Mouse (Mus musculus) CD4-positive, CD25-positive, alpha-beta regulatory T cell, adult 4 months (primary cell): ENCODE measurements around the gene En1. TPM values are rescaled to one million over a fixed set of nuclear protein-coding genes. Genes with fewer than 3 reads are reported as not detected.

Experiments used
- ATAC-seq: one replicate; pipeline ENCODE4 v1.8.0; 2017
- polyA plus RNA-seq, 2 experiments: library from polyadenylated mRNA; unstranded; fragments of 100-300 nt; shearing (Covaris generic); gene quantifications; one replicate each; pipeline ENCODE4 v1.2.1; 2017

The En1 gene
- not detected for polyA plus RNA-seq

DNA sequence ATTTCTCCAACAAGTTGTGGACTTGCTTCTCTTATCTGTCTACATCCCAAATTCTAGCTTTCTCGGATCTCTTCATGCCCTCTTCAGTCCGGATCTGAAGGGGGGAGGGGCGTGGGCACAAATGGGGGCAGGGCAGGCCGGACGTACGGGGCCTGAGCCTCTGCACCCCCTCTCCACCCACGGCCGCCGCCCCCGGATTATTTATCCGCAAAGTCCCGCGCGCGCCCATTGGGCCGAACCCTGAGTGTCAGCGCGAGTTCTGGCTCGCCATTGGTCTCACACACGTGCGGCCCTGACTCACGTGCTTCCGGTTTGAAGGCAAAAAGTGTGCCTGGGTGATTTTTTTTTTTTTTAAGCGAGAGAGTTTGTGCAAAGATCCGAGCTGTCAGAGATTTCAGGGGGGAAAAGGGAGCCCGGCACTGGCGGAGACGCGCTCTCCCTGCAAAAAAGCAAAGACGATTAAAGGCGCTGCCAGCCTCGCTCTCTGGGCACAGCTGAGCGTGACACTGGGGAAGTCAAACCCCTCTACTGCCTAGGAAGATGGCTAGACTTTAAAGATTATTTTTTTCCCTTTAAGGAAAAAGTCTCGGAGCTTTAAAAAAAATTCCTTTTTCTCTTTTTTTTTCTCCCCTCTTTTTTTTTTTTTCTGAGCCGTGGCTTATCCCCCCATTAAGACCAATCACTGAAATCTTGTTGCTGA lies at the start of gene En1:
Gene En1, plus strand, starts transcription at position 388 of the 700 bp plus-strand sequence.
- ATAC-seq: no peak

DNA sequence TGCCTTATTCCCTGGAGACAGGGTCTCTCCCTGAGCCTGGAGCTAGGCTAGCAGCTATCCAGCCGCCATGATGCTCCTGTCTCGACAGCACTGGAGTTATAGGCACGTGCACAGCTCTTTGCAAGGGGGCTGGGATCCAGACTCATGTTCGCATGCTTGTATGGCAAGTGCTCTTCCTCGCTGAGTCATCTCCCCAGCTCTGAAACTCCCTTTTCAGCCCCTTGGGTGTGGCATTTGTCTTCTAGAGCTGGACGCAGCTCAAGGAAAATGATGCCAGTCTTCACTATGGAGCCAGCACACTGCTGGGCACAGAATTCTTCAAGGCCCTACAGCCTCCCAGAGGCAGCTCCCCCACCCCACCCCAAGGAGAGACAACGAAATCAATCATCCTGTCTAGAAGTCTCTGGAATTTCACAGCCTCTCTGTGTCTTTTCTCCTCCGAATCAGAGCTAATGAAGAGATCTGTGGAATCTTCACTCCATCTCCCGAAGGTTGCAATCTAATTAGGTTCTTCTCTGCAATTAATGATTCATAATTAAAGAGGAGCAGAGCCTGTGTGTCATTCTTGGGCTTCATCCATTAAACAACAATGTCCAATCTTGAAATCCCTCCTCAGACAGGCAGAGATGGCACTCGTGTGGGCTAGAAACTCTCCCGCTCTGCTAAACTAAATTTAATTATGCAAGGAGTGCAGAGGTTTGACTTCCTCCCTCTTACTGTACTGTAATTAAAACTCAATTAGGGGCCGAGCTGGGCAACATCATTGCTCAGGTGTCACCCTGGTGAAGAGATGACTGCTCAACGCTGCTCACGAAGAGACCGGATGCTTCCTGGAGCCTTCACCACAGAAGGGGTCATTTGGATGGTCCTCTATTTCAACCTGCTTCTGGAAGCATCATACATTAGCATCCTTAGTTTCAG lies 45.0 kb upstream of the En1 start:
- no peak for ATAC-seq

DNA sequence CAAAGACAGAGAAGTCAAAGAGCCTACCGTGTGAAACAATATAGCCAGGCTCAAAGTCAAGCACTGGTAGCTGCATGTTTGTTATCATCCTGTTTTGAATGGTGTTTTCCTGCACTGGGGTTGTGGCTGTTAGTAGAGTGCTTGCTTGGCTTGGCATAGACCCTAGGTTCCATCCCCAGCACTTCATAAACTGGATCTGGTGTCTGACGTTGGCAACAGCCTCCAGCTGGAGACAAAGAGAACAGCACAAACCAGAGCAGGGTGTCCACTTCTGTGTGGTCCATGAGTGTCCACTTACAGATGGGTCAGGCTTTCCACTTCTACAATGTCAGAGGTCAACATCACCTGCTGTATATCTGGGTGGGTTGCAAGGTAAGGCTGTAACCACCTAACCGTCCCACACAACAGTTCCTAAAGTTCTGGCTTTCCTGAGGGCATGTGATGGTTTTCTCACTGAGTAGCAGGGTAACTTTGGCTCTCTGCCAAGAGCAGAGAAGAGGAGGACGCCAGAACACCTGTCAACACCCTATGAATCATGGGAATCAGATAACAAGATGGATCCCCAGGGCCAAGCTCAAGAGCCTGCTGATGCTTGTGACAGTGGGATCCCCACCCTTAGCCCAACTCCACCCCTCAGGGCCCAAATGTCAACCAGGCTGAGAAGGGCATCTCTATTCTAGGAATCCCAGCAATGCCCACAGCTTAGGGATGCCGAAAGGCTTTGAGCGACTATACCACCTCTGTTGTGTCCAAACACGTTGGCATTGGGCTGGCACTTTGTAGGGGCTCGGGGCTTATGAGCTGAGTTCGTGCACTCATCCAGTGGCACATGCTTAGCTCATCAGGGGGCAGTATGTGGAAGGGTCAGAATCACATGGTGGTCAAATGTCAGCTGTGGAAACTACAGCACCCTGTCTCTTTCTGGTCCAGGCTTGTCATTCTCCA lies 43.6 kb upstream of the En1 start:
- ATAC-seq: no peak

DNA sequence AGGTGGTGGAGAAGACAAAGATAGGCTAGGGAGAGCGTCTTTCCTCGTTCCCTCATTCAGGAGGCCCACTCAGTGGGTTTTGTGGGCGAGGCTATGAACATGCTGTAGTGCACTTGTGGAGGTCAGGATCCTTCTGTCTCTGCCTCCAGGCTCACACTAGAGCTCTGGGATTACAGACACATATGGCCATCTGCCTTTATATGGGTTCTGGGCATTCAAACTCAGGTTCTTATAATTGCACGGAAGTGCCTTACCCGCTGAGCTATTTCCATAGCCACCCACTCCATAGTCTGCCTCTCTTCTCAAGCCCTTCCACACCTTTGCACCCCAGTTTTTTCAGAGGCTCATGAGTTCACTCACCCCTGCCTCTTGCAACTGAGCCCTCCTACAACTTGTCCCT lies 42.3 kb upstream of the En1 start:
- no peak for ATAC-seq

- ATAC-seq: no peak
Measured at GRCm38 (mm10) chr1:120581306-120581705, 20.9 kb upstream of the En1 start.

DNA sequence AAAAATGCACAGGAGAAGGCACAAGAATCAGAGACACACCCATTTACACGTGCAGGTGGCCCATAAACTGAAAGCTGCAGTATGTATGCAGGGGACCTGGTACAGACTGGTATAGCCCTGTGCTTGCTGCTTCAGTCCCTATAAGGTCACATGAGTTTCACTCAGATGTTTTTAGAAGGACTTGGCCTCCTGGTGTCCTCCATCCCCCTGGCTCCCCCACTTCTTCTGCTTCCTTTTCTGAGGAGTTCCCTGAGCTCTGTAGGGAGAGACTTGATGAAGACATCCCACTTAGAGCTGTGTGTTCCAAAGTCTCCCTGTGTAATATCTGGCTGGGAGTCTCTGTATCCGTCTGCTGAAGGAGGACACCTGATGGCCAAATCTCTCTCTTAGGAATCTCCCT lies 16.7 kb upstream of the En1 start:
- ATAC-seq: no peak

DNA sequence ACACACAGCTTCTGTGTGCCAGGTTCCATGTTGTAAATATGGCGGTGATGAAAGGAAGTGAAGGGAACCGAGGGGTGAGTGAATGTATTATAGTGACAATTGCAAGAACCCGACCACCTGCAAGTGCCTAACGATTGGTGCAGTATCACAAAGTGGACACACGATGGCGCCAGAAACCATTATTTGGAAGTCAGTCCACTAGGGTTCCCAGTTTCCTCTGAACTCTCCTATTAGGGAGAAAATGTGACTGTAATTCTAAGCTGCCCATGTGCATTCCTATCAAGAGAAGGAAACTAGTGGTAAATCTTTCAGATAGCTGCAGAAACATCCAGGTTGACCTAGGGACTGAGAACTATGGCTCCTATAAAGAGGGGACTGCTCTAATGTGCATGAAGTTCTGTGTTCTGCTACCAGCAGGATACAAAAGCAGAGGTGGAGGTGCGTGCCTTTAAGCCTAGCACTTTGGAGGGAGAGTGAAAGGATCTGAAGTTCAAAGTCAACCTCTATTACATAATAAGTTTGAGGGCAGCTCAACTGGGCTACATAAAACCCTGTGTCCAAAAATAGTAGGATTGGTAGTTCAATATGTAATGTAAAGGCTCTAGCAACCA lies 15.6 kb upstream of the En1 start:
- no peak for ATAC-seq

GRCm38 (mm10) chr1:120587431-120587830 lies 14.8 kb upstream of the En1 start:
- ATAC-seq: no peak

DNA sequence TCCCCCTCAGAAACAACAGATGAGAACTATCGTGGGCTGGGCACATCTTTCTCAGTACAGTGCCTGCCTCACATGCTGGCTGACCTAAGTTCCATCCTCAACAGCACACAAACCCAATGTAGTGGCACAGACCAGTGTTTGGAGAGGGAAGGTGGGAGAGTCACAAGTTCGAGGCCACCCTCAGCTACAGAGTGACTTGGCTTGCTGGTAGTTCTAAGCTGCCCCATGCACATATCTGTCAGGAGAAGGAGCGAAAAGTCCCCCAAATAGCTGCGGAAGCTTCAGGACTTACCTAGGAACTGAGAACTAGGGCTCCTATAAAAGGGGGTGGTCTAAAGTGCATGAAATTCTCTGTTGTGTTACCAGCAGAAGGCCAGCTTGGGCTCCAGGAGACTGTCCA lies 14.3 kb upstream of the En1 start:
- no peak for ATAC-seq

DNA sequence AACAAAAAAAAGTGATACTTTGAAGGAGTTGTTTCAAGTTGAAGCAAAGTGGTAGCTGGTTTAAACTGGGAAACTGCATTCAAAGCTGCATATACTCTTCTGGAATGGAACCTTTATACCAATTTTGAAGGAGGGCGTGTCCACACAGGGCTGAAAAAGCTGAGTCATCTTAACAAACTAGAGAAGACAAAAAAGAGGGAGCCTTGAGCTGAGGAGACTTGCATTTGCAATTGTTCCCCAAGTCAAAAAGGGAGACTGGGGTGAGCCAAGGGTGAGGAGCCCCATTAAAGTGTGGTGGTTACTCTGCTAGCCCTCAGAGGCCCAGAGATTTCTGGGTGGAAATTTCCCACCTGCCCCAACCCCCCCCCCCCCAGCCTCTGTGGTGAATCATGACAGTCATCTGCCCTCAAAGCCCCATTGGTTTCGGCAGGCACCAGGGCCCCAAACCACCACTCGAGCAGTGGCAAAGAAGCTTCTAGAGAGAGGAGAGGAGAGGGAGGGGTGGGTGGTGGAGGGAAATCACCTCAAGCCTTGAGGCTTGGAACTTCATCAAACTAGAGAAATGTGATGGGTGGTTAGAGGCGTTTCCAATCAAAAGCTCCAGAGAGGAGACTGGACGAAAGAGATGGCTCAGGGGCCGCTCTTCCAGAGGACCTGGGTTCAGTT lies 13.7 kb upstream of the En1 start:
- ATAC-seq: no peak

GRCm38 (mm10) chr1:120593236-120593919 lies 8.8 kb upstream of the En1 start:
- no peak for ATAC-seq

DNA sequence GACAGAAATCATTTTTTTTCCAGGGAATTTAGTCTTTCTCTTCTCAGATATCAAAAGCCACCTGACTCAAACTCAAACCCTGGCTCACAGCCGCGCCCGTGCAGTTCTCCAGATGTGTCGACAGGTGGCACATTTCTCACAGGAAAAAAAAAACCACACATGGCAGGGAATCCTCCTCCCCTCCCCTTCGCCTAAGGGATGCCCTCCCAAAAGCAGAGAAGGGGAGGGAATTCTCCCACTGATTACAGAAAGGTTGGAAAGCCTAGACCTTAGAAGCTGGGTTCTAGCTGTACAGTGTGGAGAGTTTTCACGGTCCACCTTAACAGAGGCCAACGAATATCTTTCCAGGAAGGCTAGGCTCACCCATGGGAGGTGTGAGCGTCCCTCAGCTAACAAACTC lies 7.6 kb upstream of the En1 start:
- ATAC-seq: no peak

GRCm38 (mm10) chr1:120595471-120596240 lies 6.6 kb upstream of the En1 start:
- ATAC-seq: no peak

- no peak for ATAC-seq
Measured at GRCm38 (mm10) chr1:120596319-120596718, 5.9 kb upstream of the En1 start.

DNA sequence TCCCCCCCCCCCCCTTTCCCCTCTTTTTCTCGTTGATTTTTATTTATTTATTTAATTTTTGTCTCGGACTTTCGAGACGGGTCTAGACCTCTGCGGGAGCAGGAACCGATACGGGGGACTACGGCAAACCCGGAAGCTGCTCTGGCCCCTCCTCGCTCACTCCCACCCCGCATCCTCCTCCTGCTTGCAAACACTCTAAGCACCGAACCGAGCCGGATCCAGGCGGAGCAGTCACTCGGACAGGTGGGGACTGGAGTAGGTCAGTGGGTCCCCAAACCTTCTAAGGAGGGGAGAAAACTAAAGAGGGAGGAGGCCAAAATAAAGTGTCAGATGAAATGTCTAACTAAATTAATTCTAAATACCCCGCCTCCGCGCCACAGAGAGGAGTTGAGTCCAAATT lies 5.4 kb upstream of the En1 start:
- no peak for ATAC-seq

GRCm38 (mm10) chr1:120597271-120597670 lies 4.9 kb upstream of the En1 start:
- no peak for ATAC-seq

- ATAC-seq: no peak
Measured at GRCm38 (mm10) chr1:120598196-120598940, 3.9 kb upstream of the En1 start.

DNA sequence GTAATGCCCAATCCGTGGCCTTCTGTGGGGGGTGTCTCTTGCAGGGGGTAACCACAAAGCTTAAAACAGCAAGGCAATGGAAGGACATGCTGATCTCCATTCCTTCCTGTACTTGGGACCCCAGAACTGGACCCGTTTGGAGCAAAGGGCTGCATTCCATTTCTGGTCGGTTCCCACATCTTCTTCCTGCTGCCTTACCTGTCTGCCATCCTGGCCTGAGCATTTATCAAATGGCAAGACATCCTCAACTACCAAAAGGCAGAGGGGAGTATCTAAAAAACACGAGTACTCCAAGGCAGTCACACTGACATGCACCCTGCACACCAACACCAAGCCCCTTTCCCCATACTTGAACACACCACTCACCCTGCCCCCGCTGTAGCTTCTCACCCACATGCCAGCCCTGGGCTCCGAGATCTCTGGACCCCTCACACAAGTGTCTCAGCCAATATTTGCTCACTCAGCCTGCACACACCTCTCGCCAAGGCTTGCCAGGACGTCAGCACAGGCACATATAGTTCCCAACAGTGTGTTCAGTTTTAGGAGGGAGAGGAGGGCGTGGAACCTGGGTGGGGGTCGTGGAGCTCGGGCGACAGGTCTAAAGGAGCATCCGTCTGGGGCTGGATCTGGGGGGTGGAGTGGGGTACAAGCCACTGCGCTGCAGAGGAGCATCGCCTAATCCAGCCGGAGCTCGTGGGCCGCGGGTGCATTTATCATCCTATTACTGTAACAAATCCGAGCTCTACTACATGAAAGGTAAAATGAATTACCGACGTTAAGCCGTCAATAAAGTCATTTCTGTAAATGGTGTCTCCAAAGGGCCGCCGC lies 2.7 kb upstream of the En1 start:
- no peak for ATAC-seq

DNA sequence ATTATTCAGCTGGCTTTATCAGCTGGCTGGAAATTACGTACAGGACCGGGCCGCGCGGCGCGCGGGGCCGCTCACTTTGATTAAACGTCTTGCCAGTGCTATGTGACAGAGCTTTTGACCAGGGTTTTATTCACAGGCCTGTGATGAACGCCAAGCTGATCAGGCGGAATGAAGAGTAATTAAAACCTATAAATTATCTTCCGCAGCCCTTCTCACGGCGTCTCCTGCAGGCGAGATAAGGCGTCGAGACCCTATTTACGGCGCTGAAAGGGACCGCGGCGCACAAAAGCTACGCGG lies 2.1 kb upstream of the En1 start:
- ATAC-seq: no peak
